Mouse (Mus musculus) hindbrain, embryonic 12.5 days (tissue): ENCODE data around the gene Spin1. TPM values are rescaled to one million over a fixed set of nuclear protein-coding genes. Genes with fewer than 3 reads are reported as not detected.

ENCODE experiments used
- ATAC-seq: fragments of 200-750 bp; cut with Nextera tagmentation; 2 replicates; pipeline ENCODE4 v1.8.0; 2017; ENCODE audit warnings: moderate TSS enrichment; ENCODE audit not compliant: low FRiP score
- H3K27ac ChIP-seq: fragments of 300-500 bp; sonication (generic); 2 replicates; pipeline ENCODE4 v1.5.1; 2016; ENCODE audit warnings: mild to moderate bottlenecking
- H3K27me3 ChIP-seq: fragments of 300-500 bp; sonication (generic); 2 replicates; pipeline ENCODE4 v1.6.1; 2016; ENCODE audit warnings: mild to moderate bottlenecking
- H3K36me3 ChIP-seq: fragments of 300-500 bp; sonication (generic); 2 replicates; pipeline ENCODE4 v1.6.1; 2016; ENCODE audit warnings: mild to moderate bottlenecking
- H3K4me1 ChIP-seq: fragments of 300-500 bp; sonication (generic); 2 replicates; pipeline ENCODE4 v1.6.1; 2016
- H3K4me2 ChIP-seq: fragments of 300-500 bp; sonication (generic); replicated peaks from 2 replicates; pipeline ENCODE4 v1.6.1; 2016; ENCODE audit warnings: mild to moderate bottlenecking
- H3K4me3 ChIP-seq: fragments of 300-500 bp; sonication (generic); 2 replicates; pipeline ENCODE4 v1.5.1; 2016; ENCODE audit warnings: mild to moderate bottlenecking
- H3K9ac ChIP-seq: fragments of 300-500 bp; sonication (generic); 2 replicates; pipeline ENCODE4 v1.6.1; 2016; ENCODE audit warnings: mild to moderate bottlenecking, moderate library complexity
- H3K9me3 ChIP-seq: fragments of 300-500 bp; sonication (generic); replicated peaks from 2 replicates; pipeline ENCODE4 v1.6.1; 2016; ENCODE audit warnings: mild to moderate bottlenecking
- WGBS: fragments of 180-500 bp; shearing (Covaris S2); methylation state at CpG from one replicate; pipeline ENCODE4 v1.1.7; 2016; 5-methylcytosine and 5-hydroxymethylcytosine counted together
- polyA plus RNA-seq: library from polyadenylated mRNA; unstranded; fragments of >200 nt; fragmentation: Nextera tagmentation; extraction: Ambion mirVana; gene quantifications from 2 replicates; pipeline ENCODE4 v1.2.1, GENCODE M21; 2016

The Spin1 gene
- polyA plus RNA-seq, 1 experiment from 2014 or later = 129 TPM

DNA sequence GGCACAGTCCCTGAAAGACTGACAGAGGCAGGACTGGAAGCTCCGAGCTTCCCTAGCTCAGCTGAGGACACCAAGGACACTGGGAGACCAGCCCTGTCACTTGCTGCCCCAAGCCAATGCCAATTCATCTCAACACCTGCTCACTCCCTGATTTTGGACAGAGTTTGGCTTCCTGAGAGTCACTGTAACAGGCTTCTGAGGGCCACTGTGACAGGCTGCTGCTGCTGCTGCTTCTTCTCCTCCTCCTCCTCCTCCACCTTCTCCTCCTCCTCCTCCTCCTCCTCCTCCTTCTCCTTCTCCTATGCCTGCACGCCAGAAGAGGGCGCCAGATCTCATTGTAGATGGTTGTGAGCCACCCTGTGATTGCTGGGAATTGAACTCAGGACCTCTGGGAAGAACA lies 89.7 kb downstream of the Spin1 start:
- no peak for ATAC-seq
- Histone ChIP-seq H3K9me3 (no peaks in the 10 kb centered on the region; the same call in 1 of the 2 replicates), H3K27ac (no peak overlapping the region), H3K36me3 (no peaks in the 10 kb centered on the region), H3K4me3 (no peak overlapping the region), H3K27me3 (no peaks in the 10 kb centered on the region), H3K9ac (no peak overlapping the region), H3K4me2 (no peak overlapping the region), H3K4me1 (no peaks in the 10 kb centered on the region)
- 52% methylated on average over 3 of the region's 3 CpGs for WGBS

DNA sequence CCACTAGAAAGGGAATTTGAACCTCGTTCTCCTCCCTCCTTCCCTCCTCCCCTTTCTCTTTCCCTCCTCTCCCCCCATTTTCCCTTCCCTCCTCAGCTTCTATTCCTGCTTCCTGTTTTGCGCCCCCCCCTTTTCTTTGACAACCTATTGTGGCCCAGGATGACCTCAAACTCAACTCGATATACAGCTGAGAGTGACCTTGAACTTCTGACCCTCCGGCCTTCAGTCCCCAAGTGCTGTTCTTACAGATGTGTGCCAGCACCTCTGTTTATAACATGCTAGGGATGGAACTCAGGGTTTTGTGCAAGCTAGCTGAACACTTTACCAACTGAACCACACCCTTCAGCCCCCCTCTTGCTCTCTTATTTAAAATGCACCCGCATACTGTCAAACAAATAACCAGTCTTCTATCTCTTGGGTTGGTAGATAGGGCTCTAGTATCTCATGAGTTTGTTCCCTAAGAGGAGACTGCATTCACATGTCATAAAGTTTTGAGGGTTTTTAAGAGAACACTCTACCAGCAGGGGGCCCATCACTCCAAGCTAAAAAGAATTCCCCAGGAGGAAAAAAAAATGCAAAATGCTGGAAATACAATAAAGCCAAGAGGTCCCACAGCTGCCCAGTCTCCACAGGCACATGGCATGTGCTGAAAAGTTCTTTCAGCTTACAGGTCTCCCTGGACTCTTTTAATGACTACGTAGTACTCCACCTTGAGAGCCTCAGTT lies 90.9 kb downstream of the Spin1 start:
- H3K9ac ChIP-seq = no peak overlapping the region
- H3K27me3 ChIP-seq = no peaks in the 10 kb centered on the region
- no peak overlapping the region for H3K4me3 ChIP-seq
- H3K27ac ChIP-seq = no peak overlapping the region
- H3K36me3 ChIP-seq = no peaks in the 10 kb centered on the region
- H3K9me3 ChIP-seq = no peaks in the 10 kb centered on the region
- 85% methylated on average over 6 of the region's 6 CpGs for WGBS
- H3K4me2 ChIP-seq = no peak overlapping the region
- no peak for ATAC-seq
- no peaks in the 10 kb centered on the region for H3K4me1 ChIP-seq

DNA sequence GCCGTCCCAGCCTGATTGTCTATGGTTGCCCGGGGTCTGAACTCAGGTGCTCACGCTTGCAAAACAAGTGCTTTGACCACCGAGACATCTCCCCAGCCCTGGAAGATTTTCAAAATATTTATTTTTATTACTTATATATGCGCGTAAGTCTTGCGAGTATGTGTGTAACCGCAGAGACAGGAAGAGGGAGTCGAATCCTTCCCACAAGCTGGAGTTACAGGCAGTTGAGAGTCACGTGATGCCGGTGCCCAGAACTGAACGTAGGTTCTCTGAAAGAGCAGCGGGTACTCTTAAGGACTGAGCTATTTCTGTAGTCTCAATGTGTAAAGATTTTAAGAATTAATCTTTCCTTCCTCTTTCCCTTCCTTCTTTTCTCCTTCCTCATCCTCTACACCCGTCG lies 93.2 kb downstream of the Spin1 start:
- no peak overlapping the region for H3K9ac ChIP-seq
- 93% methylated on average over 15 of the region's 15 CpGs for WGBS

DNA sequence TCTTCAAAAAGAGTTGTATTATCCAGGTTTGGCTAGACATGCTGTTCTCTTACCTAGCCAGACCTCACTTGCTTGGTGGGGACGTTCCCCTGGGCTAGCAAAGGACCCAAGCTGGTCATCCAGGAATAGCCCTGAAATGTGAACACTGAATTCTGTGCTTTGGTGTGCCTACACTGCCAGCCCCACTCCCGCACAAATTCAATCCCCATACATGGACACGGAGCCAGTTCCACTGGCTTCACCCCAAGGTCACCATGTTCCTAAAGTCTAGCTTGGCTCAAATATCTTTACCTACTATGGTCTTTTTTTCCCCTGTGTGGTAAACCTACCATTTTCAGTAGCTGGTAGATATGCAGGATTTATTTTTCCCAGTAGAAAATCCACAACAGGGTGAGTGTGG lies 97.0 kb downstream of the Spin1 start:
- Histone ChIP-seq H3K9me3 (no peaks in the 10 kb centered on the region), H3K4me1 (no peaks in the 10 kb centered on the region), H3K36me3 (no peaks in the 10 kb centered on the region), H3K27ac (no peak overlapping the region), H3K27me3 (no peaks in the 10 kb centered on the region), H3K9ac (no peak overlapping the region), H3K4me2 (no peak overlapping the region), H3K4me3 (no peak overlapping the region)
- ATAC-seq = no peak
- 92% methylated on average over 3 of the region's 3 CpGs for WGBS

More for the DNA sequence above, 93.2 kb downstream of the Spin1 start:
- Histone ChIP-seq H3K9me3 (no peaks in the 10 kb centered on the region), H3K4me3 (no peak overlapping the region), H3K36me3 (no peaks in the 10 kb centered on the region), H3K27ac (no peak overlapping the region), H3K4me2 (no peak overlapping the region), H3K27me3 (no peaks in the 10 kb centered on the region), H3K4me1 (no peaks in the 10 kb centered on the region)
- no peak for ATAC-seq

DNA sequence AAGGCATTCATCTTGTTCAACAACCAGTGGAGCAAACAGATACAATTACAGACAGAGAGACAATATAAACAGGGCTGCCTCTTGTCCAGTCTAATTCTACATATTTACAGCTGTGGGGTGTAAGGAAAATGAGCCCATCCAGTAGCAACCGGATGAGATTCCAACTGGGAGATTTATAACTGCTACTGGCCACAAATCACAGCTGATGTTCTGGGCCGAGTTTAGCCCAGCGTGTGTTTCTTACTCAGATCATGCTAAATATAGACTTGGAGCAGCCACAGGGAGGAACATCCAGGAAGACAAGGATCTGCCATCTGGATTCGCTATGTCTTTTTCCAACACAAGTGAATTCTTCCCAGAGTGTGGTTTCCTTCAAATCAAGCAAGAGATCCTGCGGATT lies 97.5 kb downstream of the Spin1 start:
- no peak overlapping the region for H3K4me2 ChIP-seq
- H3K4me1 ChIP-seq = no peaks in the 10 kb centered on the region
- WGBS = 76% methylated on average over 5 of the region's 5 CpGs
- no peak overlapping the region for H3K9ac ChIP-seq
- no peaks in the 10 kb centered on the region for H3K9me3 ChIP-seq
- no peak overlapping the region for H3K4me3 ChIP-seq
- no peak for ATAC-seq
- H3K36me3 ChIP-seq = no peaks in the 10 kb centered on the region
- no peaks in the 10 kb centered on the region for H3K27me3 ChIP-seq
- H3K27ac ChIP-seq = no peak overlapping the region

Other genes starting within 250 kb of the Spin1 start
- gene Nxnl2, start 70.1 kb downstream of the Spin1 start, polyA plus RNA-seq = 2.0 and 2.5 TPM in 2 replicates